Mouse (Mus musculus) intestine, postnatal 0 days (tissue): ENCODE data around the gene Sh3kbp1. TPM values are rescaled to one million over a fixed set of nuclear protein-coding genes. Genes with fewer than 3 reads are reported as not detected.

ENCODE experiments used
- ATAC-seq: fragments of 200-750 bp; cut with Nextera tagmentation; 2 replicates; pipeline ENCODE4 v1.8.0; 2017; ENCODE audit warnings: mild to moderate bottlenecking, moderate TSS enrichment, moderate library complexity
- H3K27ac ChIP-seq: fragments of 300-500 bp; sonication (generic); 2 replicates; pipeline ENCODE4 v1.5.1; 2014; ENCODE audit warnings: mild to moderate bottlenecking, low read depth, low read length, moderate library complexity
- H3K27me3 ChIP-seq: fragments of 300-500 bp; sonication (generic); replicated peaks from 2 replicates; pipeline ENCODE4 v1.6.1; 2014; ENCODE audit warnings: low read length, mixed read lengths; ENCODE audit not compliant: control insufficient read depth, insufficient read depth
- H3K36me3 ChIP-seq: fragments of 300-500 bp; sonication (generic); 2 replicates; pipeline ENCODE4 v1.6.1; 2014; ENCODE audit warnings: mild to moderate bottlenecking, moderate library complexity; ENCODE audit not compliant: control insufficient read depth, insufficient read depth
- H3K4me1 ChIP-seq: fragments of 300-500 bp; sonication (generic); replicated peaks from 2 replicates; pipeline ENCODE4 v1.6.1; 2014; ENCODE audit warnings: antibody characterized with exemption, low read length, mixed read lengths; ENCODE audit not compliant: control insufficient read depth, insufficient read depth
- H3K4me2 ChIP-seq: fragments of 300-500 bp; sonication (generic); replicated peaks from 2 replicates; pipeline ENCODE4 v1.6.1; 2014; ENCODE audit warnings: low read depth, mild to moderate bottlenecking, moderate library complexity
- H3K4me3 ChIP-seq: fragments of 300-500 bp; sonication (generic); 2 replicates; pipeline ENCODE4 v1.5.1; 2014; ENCODE audit warnings: low read depth, low read length
- H3K9ac ChIP-seq: fragments of 300-500 bp; sonication (generic); 2 replicates; pipeline ENCODE4 v1.6.1; 2014; ENCODE audit warnings: mild to moderate bottlenecking, low read depth, low read length
- H3K9me3 ChIP-seq: fragments of 300-500 bp; sonication (generic); 2 replicates; pipeline ENCODE4 v1.6.1; 2016; ENCODE audit warnings: mixed run types; ENCODE audit not compliant: control insufficient read depth
- CTCF ChIP-seq: sonication (generic); IDR thresholded peaks from 2 replicates; pipeline ENCODE4 v1.5.1; 2016; ENCODE audit warnings: low read depth, mild to moderate bottlenecking, control low read depth, antibody characterized with exemption, moderate library complexity
- WGBS: fragments of 180-500 bp; shearing (Covaris S2); extraction: QIAGEN DNeasy Blood & Tissue Kit; methylation state at CpG from one replicate; pipeline ENCODE4 v1.1.7; 2014; 5-methylcytosine and 5-hydroxymethylcytosine counted together
- polyA plus RNA-seq: library from polyadenylated mRNA; unstranded; fragments of >200 nt; fragmentation: Nextera tagmentation; extraction: Ambion mirVana; gene quantifications from 2 replicates; pipeline ENCODE4 v1.2.1, GENCODE M21; 2015

Gene Sh3kbp1
- polyA plus RNA-seq, 1 experiment from 2014 or later = 7.7 TPM

DNA sequence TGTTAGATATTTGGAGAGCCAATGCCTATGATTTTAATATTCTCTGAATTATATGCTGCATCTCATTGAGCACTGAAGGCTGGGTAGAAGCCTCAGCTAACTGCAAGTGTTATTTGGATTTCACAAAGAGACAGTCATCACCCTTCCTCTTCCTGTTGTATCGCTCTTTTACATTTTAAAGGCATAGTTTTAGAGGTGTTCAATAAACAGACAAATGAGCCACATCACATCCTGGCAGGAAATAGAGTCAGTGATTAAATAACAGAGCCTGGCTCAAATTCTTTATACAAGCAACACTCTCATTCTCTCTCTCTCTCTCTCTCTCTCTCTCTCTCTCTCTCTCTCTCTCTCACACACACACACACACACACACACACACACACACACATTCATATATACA lies 231.1 kb downstream of the Sh3kbp1 start:
- no peaks in the 10 kb centered on the region for H3K27me3 ChIP-seq
- no peak for TF ChIP-seq CTCF
- H3K4me2 ChIP-seq = no peak overlapping the region
- H3K4me3 ChIP-seq = no peak overlapping the region
- WGBS = 61% methylated on average over 1 of the region's 1 CpGs
- no peaks in the 10 kb centered on the region for H3K36me3 ChIP-seq
- no peak for ATAC-seq
- no peaks in the 10 kb centered on the region for H3K4me1 ChIP-seq
- H3K9ac ChIP-seq = no peak overlapping the region
- no peaks in the 10 kb centered on the region for H3K9me3 ChIP-seq
- H3K27ac ChIP-seq = no peak overlapping the region

DNA sequence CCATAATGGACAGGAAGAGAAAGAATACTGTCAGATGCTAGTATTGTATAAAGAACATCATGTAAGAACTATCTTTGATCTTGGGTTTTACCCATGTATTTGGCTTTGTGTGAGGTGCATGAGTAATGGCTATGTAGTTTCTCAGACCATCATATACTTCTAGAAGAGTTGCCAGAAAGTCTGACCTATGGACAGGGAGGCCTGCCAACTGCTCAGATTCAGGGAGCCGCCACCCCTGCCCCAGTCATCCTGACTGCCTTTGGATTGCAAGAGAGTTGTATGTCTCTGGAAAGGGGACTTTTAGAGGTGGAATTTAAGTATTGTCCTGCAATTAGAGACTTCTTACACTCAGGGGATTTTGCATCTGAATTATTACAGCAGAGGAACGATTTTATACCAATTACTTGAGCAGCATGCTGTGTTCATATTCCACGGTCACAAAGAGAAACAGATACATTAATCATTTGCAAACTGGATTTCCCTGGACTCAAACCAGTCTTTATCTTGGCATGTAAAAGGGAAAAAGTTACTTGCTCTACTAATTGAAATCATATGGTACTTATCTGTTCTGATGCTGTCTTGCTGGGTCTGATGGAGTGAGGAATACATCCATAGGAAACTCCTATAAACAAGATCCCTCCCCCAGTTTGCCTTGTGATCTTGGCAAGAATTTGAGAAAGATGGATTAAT lies 233.9 kb downstream of the Sh3kbp1 start:
- no peaks in the 10 kb centered on the region for H3K9me3 ChIP-seq
- H3K27me3 ChIP-seq = no peaks in the 10 kb centered on the region
- 78% methylated on average over 3 of the region's 3 CpGs for WGBS
- ATAC-seq = no peak
- no peak overlapping the region for H3K9ac ChIP-seq
- no peak for TF ChIP-seq CTCF
- no peak overlapping the region for H3K4me2 ChIP-seq
- no peaks in the 10 kb centered on the region for H3K36me3 ChIP-seq
- no peaks in the 10 kb centered on the region for H3K4me1 ChIP-seq
- H3K4me3 ChIP-seq = no peak overlapping the region
- no peak overlapping the region for H3K27ac ChIP-seq

DNA sequence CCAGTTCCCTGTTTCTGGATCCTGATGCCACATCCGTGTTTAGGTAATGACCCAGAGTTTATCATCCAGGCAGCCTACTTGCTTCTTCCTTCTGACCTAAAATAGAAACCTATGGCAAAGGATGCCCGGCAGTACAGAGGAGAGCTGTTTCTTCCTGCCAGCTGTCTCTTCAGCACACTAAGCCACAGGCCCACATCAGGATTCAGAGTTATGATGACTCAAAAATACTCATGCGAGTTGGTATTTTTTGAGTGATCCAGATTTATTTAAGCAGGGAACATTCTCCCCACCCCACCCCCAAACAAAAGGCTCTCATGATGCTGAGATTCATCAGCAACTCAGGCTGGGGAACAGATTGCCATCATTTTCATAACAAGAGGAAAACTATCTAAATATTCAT lies 240.6 kb downstream of the Sh3kbp1 start:
- no peaks in the 10 kb centered on the region for H3K36me3 ChIP-seq
- H3K4me2 ChIP-seq = no peak overlapping the region
- no peaks in the 10 kb centered on the region for H3K4me1 ChIP-seq
- H3K9me3 ChIP-seq = no peaks in the 10 kb centered on the region
- no peaks in the 10 kb centered on the region for H3K27me3 ChIP-seq
- no peak overlapping the region for H3K9ac ChIP-seq
- WGBS = 79% methylated on average over 3 of the region's 3 CpGs
- H3K4me3 ChIP-seq = no peak overlapping the region
- ATAC-seq = no peak
- TF ChIP-seq CTCF = no peak
- H3K27ac ChIP-seq = no peak overlapping the region

DNA sequence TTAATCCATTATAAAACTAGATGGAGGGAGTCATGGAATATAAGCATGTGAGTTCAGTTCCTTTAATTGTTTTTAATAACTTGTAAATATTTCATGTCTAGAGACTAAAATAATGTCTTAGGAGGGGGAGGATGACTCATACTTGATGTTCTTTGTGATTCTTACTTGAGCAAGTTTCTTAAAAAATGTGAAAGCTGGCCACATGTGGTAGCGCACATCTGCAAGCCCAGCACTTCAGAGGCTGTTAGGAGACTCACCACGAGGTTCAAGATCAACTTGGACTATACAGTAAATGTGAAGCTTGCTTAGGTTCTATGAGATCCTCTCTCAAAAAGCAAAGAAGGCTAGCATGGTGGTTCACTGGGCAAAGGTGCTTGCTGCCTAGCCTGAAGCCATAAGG lies 245.4 kb downstream of the Sh3kbp1 start:
- no peak overlapping the region for H3K4me2 ChIP-seq
- WGBS = 69% methylated on average over 2 of the region's 2 CpGs
- H3K27ac ChIP-seq = no peak overlapping the region
- no peaks in the 10 kb centered on the region for H3K27me3 ChIP-seq
- H3K9ac ChIP-seq = no peak overlapping the region
- no peaks in the 10 kb centered on the region for H3K9me3 ChIP-seq
- H3K36me3 ChIP-seq = no peaks in the 10 kb centered on the region
- H3K4me3 ChIP-seq = no peak overlapping the region
- no peaks in the 10 kb centered on the region for H3K4me1 ChIP-seq
- no peak for ATAC-seq
- no peak for TF ChIP-seq CTCF

GRCm38 (mm10) chrX:159877770-159878169 lies 250.7 kb downstream of the Sh3kbp1 start:
- H3K4me1 ChIP-seq = no peaks in the 10 kb centered on the region
- 81% methylated on average over 1 of the region's 1 CpGs for WGBS
- H3K27ac ChIP-seq = no peak overlapping the region
- H3K36me3 ChIP-seq = no peaks in the 10 kb centered on the region
- no peak for TF ChIP-seq CTCF
- no peak for ATAC-seq
- H3K4me3 ChIP-seq = no peak overlapping the region
- H3K4me2 ChIP-seq = no peak overlapping the region
- H3K27me3 ChIP-seq = no peaks in the 10 kb centered on the region
- no peaks in the 10 kb centered on the region for H3K9me3 ChIP-seq
- H3K9ac ChIP-seq = no peak overlapping the region

DNA sequence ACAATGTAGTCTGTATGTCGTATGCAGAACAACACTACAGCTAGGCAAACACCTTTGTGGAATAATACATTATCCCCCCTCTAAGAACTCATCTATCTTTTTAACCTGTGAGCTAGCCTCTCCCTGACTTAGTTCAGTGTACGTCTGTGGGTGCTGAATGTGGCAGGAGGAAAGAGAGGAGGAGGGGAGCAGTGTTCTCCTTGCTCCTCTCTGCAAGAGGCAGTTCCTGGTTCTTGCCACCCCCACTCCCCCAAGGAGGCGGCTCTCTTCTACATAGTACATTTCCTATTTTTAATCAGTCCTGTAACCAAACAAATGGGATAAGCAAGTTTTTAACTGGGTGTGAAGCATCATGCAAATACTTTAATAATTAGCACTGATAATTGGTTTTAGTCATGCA lies 252.4 kb downstream of the Sh3kbp1 start:
- Histone ChIP-seq H3K9ac (no peak overlapping the region), H3K36me3 (no peaks in the 10 kb centered on the region), H3K4me3 (no peak overlapping the region), H3K27ac (no peak overlapping the region), H3K4me1 (no peaks in the 10 kb centered on the region), H3K4me2 (no peak overlapping the region), H3K9me3 (no peaks in the 10 kb centered on the region), H3K27me3 (no peaks in the 10 kb centered on the region)
- ATAC-seq = no peak
- no peak for TF ChIP-seq CTCF
- 77% methylated on average over 3 of the region's 3 CpGs for whole genome bisulfite sequencing

DNA sequence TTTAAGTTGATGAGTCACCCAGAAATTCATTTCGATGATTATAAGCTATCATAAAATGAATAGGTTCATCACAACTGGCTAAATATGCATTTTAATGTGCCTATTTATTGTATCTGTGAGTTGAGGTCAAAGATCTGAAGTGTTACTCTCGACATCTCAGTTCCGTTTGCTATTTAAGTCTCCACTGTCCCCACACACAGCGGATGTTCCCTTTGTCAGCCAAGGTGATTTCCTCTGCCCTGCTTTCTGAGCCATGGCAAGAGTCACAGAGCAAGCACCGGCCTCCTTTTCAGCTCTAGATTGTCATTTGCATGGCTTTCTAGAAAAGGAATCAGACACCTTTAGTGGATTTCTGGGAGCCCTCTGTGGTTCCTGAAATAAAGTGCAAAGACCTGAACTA lies 254.5 kb downstream of the Sh3kbp1 start:
- Histone ChIP-seq H3K9ac (no peak overlapping the region), H3K27ac (no peak overlapping the region), H3K4me3 (no peak overlapping the region), H3K4me1 (no peaks in the 10 kb centered on the region), H3K9me3 (no peaks in the 10 kb centered on the region), H3K27me3 (no peaks in the 10 kb centered on the region), H3K4me2 (no peak overlapping the region), H3K36me3 (no peaks in the 10 kb centered on the region)
- WGBS = 83% methylated on average over 5 of the region's 5 CpGs
- no peak for ATAC-seq
- TF ChIP-seq CTCF = no peak
